Mouse (Mus musculus) CH12.LX (cell line): ENCODE results near the gene Smarca2. TPM values are rescaled to one million over a fixed set of nuclear protein-coding genes. Genes with fewer than 3 reads are reported as not detected.

Experiments used
- DNase-seq: peaks from one replicate; pipeline ENCODE4 v3.0.0-alpha.2; 2013; ENCODE audit errors: extremely low read depth
- H3K27ac ChIP-seq: 2 replicates; pipeline ENCODE4 v1.5.1; 2012; ENCODE audit warnings: low read depth, mild to moderate bottlenecking, control low read depth, moderate library complexity; ENCODE audit not compliant: insufficient read depth
- H3K27me3 ChIP-seq: replicated peaks from 2 replicates; pipeline ENCODE3; 2012; ENCODE audit warnings: inconsistent platforms
- H3K36me3 ChIP-seq, 2 experiments: replicated peaks in 1 of 2; 2 replicates each; pipeline versions ENCODE3 to v1.6.1; 2012; ENCODE audit warnings: inconsistent platforms in 1 of 2, low read length in 1 of 2, mild to moderate bottlenecking in 1 of 2, mixed read lengths in 1 of 2, moderate library complexity in 1 of 2; ENCODE audit not compliant: control insufficient read depth in 1 of 2, insufficient read depth in 1 of 2
- H3K4me1 ChIP-seq, 2 experiments: 2 replicates each; pipeline ENCODE4 v1.6.1; 2012; ENCODE audit warnings: inconsistent platforms in 1 of 2, moderate library complexity in 1 of 2; ENCODE audit not compliant: insufficient read depth in 2 of 2, control insufficient read depth in 1 of 2
- H3K4me2 ChIP-seq: 2 replicates; pipeline ENCODE4 v1.6.1; 2012; ENCODE audit warnings: low read depth, mild to moderate bottlenecking, control low read depth; ENCODE audit not compliant: poor library complexity, insufficient read depth, severe bottlenecking
- H3K4me3 ChIP-seq, 3 experiments: fragments of 150-350 bp in 1 of 3; sonication (generic) in 1 of 3; replicated peaks in 1 of 3; 2 replicates each; pipeline versions ENCODE3 to v1.5.1; 2011 to 2012; ENCODE audit warnings: low read depth in 2 of 3, low read length in 2 of 3, mild to moderate bottlenecking in 2 of 3, moderate library complexity in 2 of 3, control low read depth in 1 of 3, improper control_type of control experiment in 1 of 3, inconsistent platforms in 1 of 3, mixed read lengths in 1 of 3; ENCODE audit not compliant: poor library complexity in 1 of 3
- H3K79me2 ChIP-seq: replicated peaks from 2 replicates; pipeline ENCODE4 v1.6.1; 2012; ENCODE audit warnings: mild to moderate bottlenecking, moderate library complexity; ENCODE audit not compliant: control insufficient read depth, poor library complexity, insufficient read depth, severe bottlenecking; ENCODE audit errors: extremely low read depth
- H3K9ac ChIP-seq: 2 replicates; pipeline ENCODE4 v1.6.1; 2012; ENCODE audit warnings: low read depth, mild to moderate bottlenecking, control low read depth, moderate library complexity; ENCODE audit not compliant: insufficient read depth
- H3K9me3 ChIP-seq: replicated peaks from 2 replicates; pipeline ENCODE3; 2012; ENCODE audit warnings: low read length, inconsistent platforms, mixed read lengths
- BHLHE40 ChIP-seq: IDR thresholded peaks from 2 replicates; pipeline ENCODE4 v1.6.1; 2011; ENCODE audit warnings: mild to moderate bottlenecking, low read depth, low read length, improper control_type of control experiment
- CTCF ChIP-seq, 2 experiments: IDR thresholded peaks in 1 of 2; conservative IDR thresholded peaks in 1 of 2; 2 replicates each; pipeline ENCODE4 v1.5.1; 2011 to 2012; ENCODE audit warnings: low read depth in 2 of 2, low read length in 2 of 2, improper control_type of control experiment in 1 of 2, inconsistent platforms in 1 of 2, mild to moderate bottlenecking in 1 of 2, moderate library complexity in 1 of 2
- E2F4 ChIP-seq: IDR thresholded peaks from 2 replicates; pipeline ENCODE4 v1.6.1; 2011; ENCODE audit warnings: low read depth, low read length, improper control_type of control experiment; ENCODE audit not compliant: insufficient replicate concordance
- EP300 ChIP-seq: IDR thresholded peaks from 2 replicates; pipeline ENCODE4 v1.6.1; 2011; ENCODE audit warnings: low read length, improper control_type of control experiment
- GABPA ChIP-seq: IDR thresholded peaks from 2 replicates; pipeline ENCODE4 v1.6.1; 2012; ENCODE audit warnings: low read depth, low read length, improper control_type of control experiment, inconsistent platforms; ENCODE audit not compliant: insufficient replicate concordance
- HCFC1 ChIP-seq: IDR thresholded peaks from 2 replicates; pipeline ENCODE4 v1.6.1; 2012; ENCODE audit warnings: low read depth, mild to moderate bottlenecking, inconsistent platforms, low read length, improper control_type of control experiment
- JUN ChIP-seq: IDR thresholded peaks from 2 replicates; pipeline ENCODE4 v1.6.1; 2011; ENCODE audit warnings: low read depth, mild to moderate bottlenecking, low read length, improper control_type of control experiment, moderate library complexity; ENCODE audit not compliant: insufficient read depth
- KAT2A ChIP-seq: IDR thresholded peaks from 2 replicates; pipeline ENCODE4 v1.6.1; 2012; ENCODE audit warnings: low read length, improper control_type of control experiment, inconsistent platforms; ENCODE audit not compliant: insufficient replicate concordance
- MAFK ChIP-seq: IDR thresholded peaks from 2 replicates; pipeline ENCODE4 v1.6.1; 2011; ENCODE audit warnings: low read length, improper control_type of control experiment; ENCODE audit not compliant: insufficient replicate concordance
- MAX ChIP-seq: IDR thresholded peaks from 2 replicates; pipeline ENCODE4 v1.6.1; 2011; ENCODE audit warnings: low read length, improper control_type of control experiment
- MAZ ChIP-seq: IDR thresholded peaks from 2 replicates; pipeline ENCODE4 v1.6.1; 2012; ENCODE audit warnings: low read depth, mild to moderate bottlenecking, inconsistent platforms, low read length, improper control_type of control experiment, moderate library complexity
- MEF2A ChIP-seq: IDR thresholded peaks from 2 replicates; pipeline ENCODE4 v1.6.1; 2014; ENCODE audit warnings: low read depth, mild to moderate bottlenecking, inconsistent platforms, low read length, improper control_type of control experiment, borderline replicate concordance
- MYC ChIP-seq: IDR thresholded peaks from 2 replicates; pipeline ENCODE4 v1.6.1; 2011; ENCODE audit warnings: low read depth, mild to moderate bottlenecking, improper control_type of control experiment, low read length
- NELFE ChIP-seq: IDR thresholded peaks from 2 replicates; pipeline ENCODE4 v1.6.1; 2011; ENCODE audit warnings: low read depth, low read length, improper control_type of control experiment
- PAX5 ChIP-seq: IDR thresholded peaks from 2 replicates; pipeline ENCODE4 v1.6.1; 2012; ENCODE audit warnings: low read length, inconsistent platforms, mixed read lengths
- POLR2A ChIP-seq: IDR thresholded peaks from 2 replicates; pipeline ENCODE4 v1.6.1; 2011; ENCODE audit warnings: low read depth, mild to moderate bottlenecking, improper control_type of control experiment, low read length
- POLR2AphosphoS2 ChIP-seq: IDR thresholded peaks from 2 replicates; pipeline ENCODE4 v1.6.1; 2011; ENCODE audit warnings: low read depth, low read length, improper control_type of control experiment
- RCOR1 ChIP-seq: conservative IDR thresholded peaks from 2 replicates; pipeline ENCODE4 v1.6.1; 2012; ENCODE audit warnings: low read depth, mild to moderate bottlenecking, inconsistent platforms, low read length, improper control_type of control experiment
- SMC3 ChIP-seq: IDR thresholded peaks from 2 replicates; pipeline ENCODE4 v1.6.1; 2011; ENCODE audit warnings: low read depth, low read length, improper control_type of control experiment
- UBTF ChIP-seq: IDR thresholded peaks from 2 replicates; pipeline ENCODE4 v1.6.1; 2012; ENCODE audit warnings: low read depth, mild to moderate bottlenecking, inconsistent platforms, low read length, improper control_type of control experiment, moderate library complexity
- ZKSCAN1 ChIP-seq: IDR thresholded peaks from 2 replicates; pipeline ENCODE4 v1.6.1; 2012; ENCODE audit warnings: low read depth, inconsistent platforms, low read length, improper control_type of control experiment, borderline replicate concordance
- ZNF384 ChIP-seq: IDR thresholded peaks from 2 replicates; pipeline ENCODE4 v1.6.1; 2012; ENCODE audit warnings: low read depth, low read length, improper control_type of control experiment, inconsistent platforms
- dilution Hi-C: fragments of 300-500 bp; cut with MboI; formaldehyde crosslinking; loops from 2 replicates; pipeline ENCODE4 v1.14.3; 2020; ENCODE audit warnings: low sequenced_read_pairs; ENCODE audit not compliant: extremely low pct_unique_long_range_greater_than_20kb, extremely low pct_ligation_motif_present
- in situ Hi-C: fragments of 300-500 bp; cut with MboI; formaldehyde crosslinking; loops from 3 replicates; pipeline ENCODE4 v1.14.3; 2019; ENCODE audit warnings: low sequenced_read_pairs, low pct_ligation_motif_present, low pct_unique_long_range_greater_than_20kb, mixed read lengths
- polyA plus RNA-seq: library from polyadenylated mRNA; unstranded; fragments of >175 nt; gene quantifications from 2 replicates; pipeline ENCODE4 v1.2.1, GENCODE M21; 2012; ENCODE audit warnings: low read depth; ENCODE audit not compliant: insufficient read length
- total RNA-seq, 2 experiments: library from RNA; depleted of rRNA; stranded (reverse); fragments of 300-350 nt in 1 of 2; fragments of >200 nt in 1 of 2; gene quantifications; 2 replicates each; pipeline ENCODE4 v1.2.3; 2012 to 2014

Smarca2 gene
- total and polyA plus RNA-seq, 3 experiments, result 19.4 to 47.1 (median 21.8) TPM

DNA sequence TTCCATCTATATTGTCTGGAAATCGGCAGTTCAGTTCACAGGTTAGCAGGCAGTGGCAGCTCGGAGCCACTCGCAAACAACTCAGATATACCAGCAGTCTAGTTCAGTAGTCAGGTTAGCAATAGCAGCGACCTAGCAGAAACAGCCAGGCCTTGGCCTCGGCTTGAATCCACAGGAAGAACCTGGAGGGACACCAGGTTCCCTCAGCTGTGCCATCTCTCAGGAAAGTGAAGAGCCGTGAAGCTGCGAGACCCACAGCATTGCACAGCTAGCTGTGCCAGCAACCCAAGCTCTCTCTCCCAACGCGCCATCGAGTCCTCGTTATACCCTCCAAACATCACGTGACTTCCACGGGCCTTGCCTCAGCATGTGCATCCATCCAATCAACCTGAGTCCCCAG lies 162.6 kb downstream of the Smarca2 start:
- H3K9ac ChIP-seq, result no peak overlapping the region
- peaks cover 0 to 9% of the 10 kb centered on the region in 2 experiments; a peak in 2 of 4 replicates for H3K4me1 ChIP-seq
- H3K4me2 ChIP-seq, result no peak overlapping the region
- no peaks in the 10 kb centered on the region for H3K27me3 ChIP-seq
- DNase-seq, result no peak
- in situ Hi-C loops, result no loop called here
- no peak for TF ChIP-seq ZKSCAN1
- no peak for TF ChIP-seq E2F4
- no peak for TF ChIP-seq POLR2AphosphoS2
- TF ChIP-seq RCOR1, result no peak
- TF ChIP-seq SMC3, result no peak
- TF ChIP-seq EP300, result no peak
- TF ChIP-seq MAX, result no peak
- no peak for TF ChIP-seq MAZ
- TF ChIP-seq ZNF384, result no peak
- TF ChIP-seq MYC, result no peak
- no peak for TF ChIP-seq POLR2A
- no peak for TF ChIP-seq NELFE
- TF ChIP-seq HCFC1, result no peak
- TF ChIP-seq JUN, result no peak
- TF ChIP-seq CTCF (conservative IDR thresholded peaks at IDR 0.05 in 1 of 2, IDR thresholded peaks at IDR 0.05 in 1 of 2; ENCODE audit: low read depth in 2 of 2, low read length in 2 of 2), result no peak
- TF ChIP-seq PAX5, result no peak
- no peak for TF ChIP-seq BHLHE40
- H3K4me3 ChIP-seq, result no peak overlapping the region
- peaks cover 15 to 84% of the 10 kb centered on the region in 2 experiments for H3K36me3 ChIP-seq
- H3K79me2 ChIP-seq, result no peaks in the 10 kb centered on the region
- H3K9me3 ChIP-seq, result no peaks in the 10 kb centered on the region
- no peak overlapping the region for H3K27ac ChIP-seq
- dilution Hi-C loops, result no loop called here

DNA sequence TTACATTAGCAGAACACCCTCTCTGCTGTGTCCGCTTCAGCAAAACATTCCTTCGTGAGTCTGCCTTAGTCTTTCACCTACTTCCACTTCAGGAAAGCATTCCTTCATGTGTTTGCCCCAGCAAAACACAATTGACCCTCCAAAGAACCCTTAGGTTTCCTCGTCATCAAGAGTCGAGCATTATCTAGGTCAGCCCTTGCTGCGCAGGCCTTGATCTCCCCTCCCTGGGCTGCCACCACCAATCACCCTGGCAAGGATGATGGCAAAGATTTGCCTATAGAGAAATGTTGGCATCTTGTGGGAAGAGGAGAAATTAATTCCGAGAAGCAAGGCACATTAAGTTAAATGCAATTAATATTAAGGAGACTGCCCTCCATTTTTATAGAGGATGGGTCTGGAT lies 163.1 kb downstream of the Smarca2 start:
- Histone ChIP-seq H3K4me2 (no peak overlapping the region), H3K9me3 (no peaks in the 10 kb centered on the region), H3K4me1 (peaks cover 0 to 11% of the 10 kb centered on the region in 2 experiments; a peak in 2 of 4 replicates), H3K4me3 (no peak overlapping the region), H3K27me3 (no peaks in the 10 kb centered on the region), H3K79me2 (no peaks in the 10 kb centered on the region), H3K36me3 (peaks cover 20 to 84% of the 10 kb centered on the region in 2 experiments), H3K9ac (no peak overlapping the region), H3K27ac (no peak overlapping the region)
- no peak for DNase-seq
- in situ Hi-C loops, result no loop called here
- dilution Hi-C loops, result no loop called here
- no peak for TF ChIP-seq KAT2A
- TF ChIP-seq PAX5, result no peak
- no peak for TF ChIP-seq GABPA
- TF ChIP-seq MEF2A, result no peak
- TF ChIP-seq MAX, result no peak
- TF ChIP-seq MAFK, result no peak
- TF ChIP-seq UBTF, result no peak
- no peak for TF ChIP-seq JUN
